ENCODE assay signal across 19 mouse cellular contexts in genomic region chr9:54097091-54097490, GRCm38 (mm10). TPM values are rescaled to one million over a fixed set of nuclear protein-coding genes. Genes with fewer than 3 reads are reported as not detected.
DNase-seq lines count a peak whose midpoint lies in the region.
"Had no signal": no experiment of that assay in that cellular context is flagged by ENCODE, and none has a peak within 500 bp of the region (broad histone marks: within the 10 kb centered on the region; RNA-seq: fewer than 3 reads in every experiment).

No protein-coding gene starts in this region.

- intact Hi-C loops in left cerebral cortex, postnatal 10 days (cut with DNase I) = no loop called here

- peak; percentile 17 to 51 for DNase-seq in frontal cortex, postnatal 36 days (ENCODE audit: low spot score in 2 of 2)
- no peak for DNase-seq in frontal cortex, postnatal 14 days (ENCODE audit: low spot score in 2 of 2)
- DNase-seq in left cerebral cortex, adult 11 months (ENCODE audit: low spot score) = peak; percentile 15
- no peak for DNase-seq in left cerebral cortex, postnatal 10 days (ENCODE audit: extremely low spot score in 1 of 2, low spot score in 2 of 2)
- DNase-seq in right cerebral cortex, adult 18-20 months = peak; percentile 47
- no peak for DNase-seq in right cerebral cortex, postnatal 4 days
- DNase-seq in testis, postnatal 14 days (ENCODE audit: low spot score) = no peak
- DNase-seq: adrenal gland, adult 2 months; adrenal gland, postnatal 14 days; cerebellum, adult 11-12 months; cerebellum, adult 8-10 months; cerebellum, postnatal 10 days; cerebellum, postnatal 36 days; embryo, embryonic 11 days; gastrocnemius, postnatal 25 days; heart, adult 18-20 months; heart, postnatal 10 days; heart, postnatal 36 days had no signal

RNA-seq across cellular contexts. Expression of gene Tnfaip8l3, which starts 28.9 kb away (rescaled TPM):
- total RNA-seq in left cerebral cortex, postnatal 10 days (2021) = 1 to 10 TPM; 4.8 to 5.2 TPM
- total RNA-seq: adrenal gland, postnatal 14 days; MEL had no signal

Comparison
In these comparisons a context has a peak if more than half of its experiments do, and no peak if none do; other contexts are left out.
1. DNase-seq: peak in frontal cortex, postnatal 36 days (2 of 2), left cerebral cortex, adult 11 months (single experiment) and right cerebral cortex, adult 18-20 months (single experiment); none in frontal cortex, postnatal 14 days (0 of 2), left cerebral cortex, postnatal 10 days (0 of 2), right cerebral cortex, postnatal 4 days (single experiment) and testis, postnatal 14 days (single experiment).